Mouse (Mus musculus): Measurements from ENCODE around the gene Dgcr2. TPM values are rescaled to one million over a fixed set of nuclear protein-coding genes. Genes with fewer than 3 reads are reported as not detected.

Dgcr2 gene
- polyA plus RNA-seq, 1 experiment from 2014 or later, result 86.0 TPM

GRCm38 (mm10) chr16:17797812-17798311, 100.5 kb downstream of the Dgcr2 start:
- 2% methylated on average over 29 of the region's 29 CpGs for WGBS
- Histone ChIP-seq H3K9ac (peak overlapping the region; percentile 89), H3K36me3 (peaks cover 8% of the 10 kb centered on the region; the same call in 1 of the 2 replicates), H3K4me2 (replicated peaks) (peak overlapping the region; percentile 55), H3K27ac (replicated peaks) (peak overlapping the region; percentile 97), H3K9me3 (replicated peaks) (no peaks in the 10 kb centered on the region), H3K4me1 (peaks cover 60% of the 10 kb centered on the region), H3K4me3 (replicated peaks) (peak overlapping the region; percentile 70), H3K27me3 (peaks cover 17% of the 10 kb centered on the region)
- peak; percentile 3; the same call in 1 of the 2 replicates for ATAC-seq (ENCODE audit: insufficient number of reproducible peaks, low FRiP score, low TSS enrichment, low read depth)

- Histone ChIP-seq H3K9me3 (replicated peaks) (no peaks in the 10 kb centered on the region), H3K27ac (replicated peaks) (peak within 1 kb of the TSS; percentile 97), H3K36me3 (peaks cover 15% of the 10 kb centered on the region), H3K4me2 (replicated peaks) (peak within 1 kb of the TSS; percentile 55), H3K4me3 (replicated peaks) (peak within 1 kb of the TSS; percentile 70), H3K9ac (peak within 1 kb of the TSS; percentile 89), H3K27me3 (peaks cover 10% of the 10 kb centered on the region), H3K4me1 (peaks cover 53% of the 10 kb centered on the region)
- 1% methylated on average over 80 of the region's 81 CpGs for WGBS
- ATAC-seq (ENCODE audit: insufficient number of reproducible peaks, low FRiP score, low TSS enrichment, low read depth), result peak; percentile 75
These were observed 101.2 kb downstream of the Dgcr2 start, which contains the start of gene Scarf2 for GRCm38 (mm10) chr16:17796971-17797811. Gene Scarf2, plus strand, starts transcription at chr16:17797282.

GRCm38 (mm10) chr16:17796519-17796918, 101.8 kb downstream of the Dgcr2 start:
- H3K4me2 ChIP-seq (replicated peaks), result peak overlapping the region; percentile 55
- H3K27me3 ChIP-seq, result peaks cover 3% of the 10 kb centered on the region
- 0 out of 2 replicates have a peak overlapping the region, but pooled peaks have one; percentile 89 for H3K9ac ChIP-seq
- H3K36me3 ChIP-seq, result peaks cover 21% of the 10 kb centered on the region
- peak overlapping the region; percentile 97 for H3K27ac ChIP-seq (replicated peaks)
- peak overlapping the region; percentile 70 for H3K4me3 ChIP-seq (replicated peaks)
- no peak for ATAC-seq (ENCODE audit: insufficient number of reproducible peaks, low FRiP score, low TSS enrichment, low read depth)
- H3K9me3 ChIP-seq (replicated peaks), result no peaks in the 10 kb centered on the region
- peaks cover 46% of the 10 kb centered on the region for H3K4me1 ChIP-seq

GRCm38 (mm10) chr16:17795643-17796042, 102.7 kb downstream of the Dgcr2 start:
- H3K4me1 ChIP-seq, result peaks cover 37% of the 10 kb centered on the region
- no peaks in the 10 kb centered on the region for H3K9me3 ChIP-seq (replicated peaks)
- peaks cover 28% of the 10 kb centered on the region for H3K36me3 ChIP-seq
- no peak for ATAC-seq (ENCODE audit: insufficient number of reproducible peaks, low FRiP score, low TSS enrichment, low read depth)
- H3K9ac ChIP-seq, result no peak overlapping the region
- H3K27me3 ChIP-seq, result no peaks in the 10 kb centered on the region
- H3K27ac ChIP-seq (replicated peaks), result peak overlapping the region; percentile 17; the same call in 1 of the 2 replicates
- no peak overlapping the region for H3K4me3 ChIP-seq (replicated peaks)
- no peak overlapping the region for H3K4me2 ChIP-seq (replicated peaks)
- WGBS, result 66% methylated on average over 5 of the region's 5 CpGs

- ATAC-seq (ENCODE audit: insufficient number of reproducible peaks, low FRiP score, low TSS enrichment, low read depth), result no peak
- Histone ChIP-seq H3K9ac (no peak overlapping the region), H3K27ac (replicated peaks) (no peak overlapping the region), H3K4me2 (replicated peaks) (no peak overlapping the region), H3K4me1 (peaks cover 23% of the 10 kb centered on the region), H3K36me3 (peaks cover 42% of the 10 kb centered on the region), H3K4me3 (replicated peaks) (no peak overlapping the region), H3K9me3 (replicated peaks) (no peaks in the 10 kb centered on the region), H3K27me3 (no peaks in the 10 kb centered on the region)
- WGBS, result 84% methylated on average over 4 of the region's 4 CpGs
These were observed 104.3 kb downstream of the Dgcr2 start for GRCm38 (mm10) chr16:17794047-17794446.

GRCm38 (mm10) chr16:17792728-17793127, 105.6 kb downstream of the Dgcr2 start:
- no peak overlapping the region for H3K27ac ChIP-seq (replicated peaks)
- 78% methylated on average over 3 of the region's 3 CpGs for WGBS
- peaks cover 53% of the 10 kb centered on the region for H3K36me3 ChIP-seq

More at GRCm38 (mm10) chr16:17792728-17793127, 105.6 kb downstream of the Dgcr2 start:
- Histone ChIP-seq H3K9me3 (replicated peaks) (no peaks in the 10 kb centered on the region), H3K27me3 (no peaks in the 10 kb centered on the region), H3K4me1 (peaks cover 15% of the 10 kb centered on the region), H3K4me2 (replicated peaks) (no peak overlapping the region), H3K4me3 (replicated peaks) (no peak overlapping the region), H3K9ac (no peak overlapping the region)
- ATAC-seq (ENCODE audit: insufficient number of reproducible peaks, low FRiP score, low TSS enrichment, low read depth), result no peak

Other genes starting within 250 kb of the Dgcr2 start
- 45.9 and 54.6 TPM in 2 replicates for gene Med15, start 165.7 kb downstream of the Dgcr2 start, polyA plus RNA-seq (2015; fragmentation: Nextera tagmentation; extraction: Ambion mirVana)
- gene Klhl22, start 138.9 kb downstream of the Dgcr2 start, polyA plus RNA-seq (2015; fragmentation: Nextera tagmentation; extraction: Ambion mirVana), result 91.5 and 93.4 TPM in 2 replicates
- gene Scarf2, start 101.3 kb downstream of the Dgcr2 start, polyA plus RNA-seq (2015; fragmentation: Nextera tagmentation; extraction: Ambion mirVana), result 40.7 and 43.4 TPM in 2 replicates
- gene B830017H08Rik, start 65.4 kb downstream of the Dgcr2 start, polyA plus RNA-seq (2015; fragmentation: Nextera tagmentation; extraction: Ambion mirVana), result 0.30 and 0.52 TPM in 2 replicates
- 2.8 and 3.9 TPM in 2 replicates for gene Car15, start 60.2 kb downstream of the Dgcr2 start, polyA plus RNA-seq (2015; fragmentation: Nextera tagmentation; extraction: Ambion mirVana)
- 0.22 and 0.29 TPM in 2 replicates for gene Gm20518, start 6.9 kb downstream of the Dgcr2 start, polyA plus RNA-seq (2015; fragmentation: Nextera tagmentation; extraction: Ambion mirVana)
- not detected in 2 replicates for gene Tssk1, start 4.3 kb downstream of the Dgcr2 start, polyA plus RNA-seq (2015; fragmentation: Nextera tagmentation; extraction: Ambion mirVana)
- 0.12 TPM in 1 of 2 replicates, not detected in the other for gene Tssk2, start 75 bp upstream of the Dgcr2 start, polyA plus RNA-seq (2015; fragmentation: Nextera tagmentation; extraction: Ambion mirVana)
- 35.0 and 40.8 TPM in 2 replicates for gene Ess2, start 12.8 kb upstream of the Dgcr2 start, polyA plus RNA-seq (2015; fragmentation: Nextera tagmentation; extraction: Ambion mirVana)
- gene Gsc2, start 16.5 kb upstream of the Dgcr2 start, polyA plus RNA-seq (2015; fragmentation: Nextera tagmentation; extraction: Ambion mirVana), result not detected in 2 replicates
- gene Slc25a1, start 29.7 kb upstream of the Dgcr2 start, polyA plus RNA-seq (2015; fragmentation: Nextera tagmentation; extraction: Ambion mirVana), result 83.0 and 83.6 TPM in 2 replicates
- gene Vpreb2, start 81.9 kb upstream of the Dgcr2 start, polyA plus RNA-seq (2015; fragmentation: Nextera tagmentation; extraction: Ambion mirVana), result not detected in 2 replicates
- 108 and 115 TPM in 2 replicates for gene Dgcr6, start 154.3 kb upstream of the Dgcr2 start, polyA plus RNA-seq (2015; fragmentation: Nextera tagmentation; extraction: Ambion mirVana)
- 11.2 and 11.7 TPM in 2 replicates for gene Prodh, start 191.6 kb upstream of the Dgcr2 start, polyA plus RNA-seq (2015; fragmentation: Nextera tagmentation; extraction: Ambion mirVana)
- 7.4 and 7.9 TPM in 2 replicates for gene Rtn4r, start 229.1 kb upstream of the Dgcr2 start, polyA plus RNA-seq (2015; fragmentation: Nextera tagmentation; extraction: Ambion mirVana)